Mouse (Mus musculus) midbrain, embryonic 14.5 days (tissue): ENCODE results near the gene Actl11. TPM values are rescaled to one million over a fixed set of nuclear protein-coding genes. Genes with fewer than 3 reads are reported as not detected.

Experiments used
- ATAC-seq: fragments of 200-750 bp; cut with Nextera tagmentation; 2 replicates; pipeline ENCODE4 v1.8.0; 2017; ENCODE audit warnings: moderate number of reproducible peaks, moderate library complexity; ENCODE audit not compliant: low FRiP score, low TSS enrichment
- DNase-seq: peaks from one replicate; pipeline ENCODE4 v3.0.0-alpha.2; 2015
- H3K27ac ChIP-seq: fragments of 300-500 bp; sonication (generic); replicated peaks from 2 replicates; pipeline ENCODE4 v1.5.1; 2014; ENCODE audit warnings: mild to moderate bottlenecking, low read depth, low read length, moderate library complexity
- H3K27me3 ChIP-seq: fragments of 300-500 bp; sonication (generic); 2 replicates; pipeline ENCODE4 v1.6.1; 2014; ENCODE audit warnings: low read length, control low read depth, mixed read lengths; ENCODE audit not compliant: control insufficient read depth, insufficient read depth
- H3K36me3 ChIP-seq: fragments of 300-500 bp; sonication (generic); 2 replicates; pipeline ENCODE4 v1.6.1; 2014; ENCODE audit warnings: low read length, control low read depth; ENCODE audit not compliant: control insufficient read depth, insufficient read depth
- H3K4me1 ChIP-seq: fragments of 300-500 bp; sonication (generic); 2 replicates; pipeline ENCODE4 v1.6.1; 2014; ENCODE audit warnings: mild to moderate bottlenecking, antibody characterized with exemption, low read length, control low read depth; ENCODE audit not compliant: control insufficient read depth, insufficient read depth
- H3K4me2 ChIP-seq: fragments of 300-500 bp; sonication (generic); 2 replicates; pipeline ENCODE4 v1.6.1; 2014; ENCODE audit warnings: mild to moderate bottlenecking, low read length, moderate library complexity
- H3K4me3 ChIP-seq: fragments of 300-500 bp; sonication (generic); replicated peaks from 2 replicates; pipeline ENCODE4 v1.5.1; 2014; ENCODE audit warnings: low read depth, low read length
- H3K9ac ChIP-seq: fragments of 300-500 bp; sonication (generic); replicated peaks from 2 replicates; pipeline ENCODE4 v1.6.1; 2014; ENCODE audit warnings: mild to moderate bottlenecking, low read length, moderate library complexity
- H3K9me3 ChIP-seq: fragments of 300-500 bp; sonication (generic); 2 replicates; pipeline ENCODE4 v1.6.1; 2016; ENCODE audit warnings: low read length, control low read depth, mixed read lengths; ENCODE audit not compliant: control insufficient read depth
- WGBS: fragments of 180-500 bp; shearing (Covaris S2); extraction: QIAGEN DNeasy Blood & Tissue Kit; methylation state at CpG from one replicate; pipeline ENCODE4 v1.1.7; 2014; 5-methylcytosine and 5-hydroxymethylcytosine counted together
- polyA plus RNA-seq: library from polyadenylated mRNA; unstranded; fragments of >200 nt; fragmentation: Nextera tagmentation; extraction: Ambion mirVana; gene quantifications from 2 replicates; pipeline ENCODE4 v1.2.1, GENCODE M21; 2014

Gene Actl11
- not detected in 2 replicates for polyA plus RNA-seq

DNA sequence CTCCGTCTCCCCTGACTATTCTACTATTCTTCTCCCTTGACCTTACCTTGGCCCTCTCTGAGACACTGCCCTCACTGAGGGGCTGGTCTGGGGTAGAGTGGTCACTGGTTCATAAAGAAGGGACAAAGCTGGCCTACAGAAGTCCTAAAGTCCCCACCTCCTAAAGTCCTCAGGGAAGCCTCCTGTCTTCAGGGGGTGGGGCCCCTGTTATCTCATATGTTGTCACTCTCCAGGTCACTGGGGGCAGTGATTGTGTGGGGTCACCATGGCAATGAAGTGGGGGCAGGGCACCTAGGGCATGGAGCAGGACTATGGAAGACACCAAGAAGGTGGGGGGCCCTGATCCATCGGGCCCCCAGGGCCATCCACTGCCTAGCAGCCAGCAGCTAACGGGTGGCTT, at the start of gene Actl11:
Gene Actl11 (plus strand): TSS at position 301 of the 400 bp plus-strand sequence.
- no peak for DNase-seq
- Histone ChIP-seq H3K27me3 (no peaks in the 10 kb centered on the region), H3K4me2 (no peak within 1 kb of the TSS), H3K4me1 (peaks cover 18% of the 10 kb centered on the region), H3K9me3 (no peaks in the 10 kb centered on the region), H3K36me3 (no peaks in the 10 kb centered on the region), H3K27ac (no peak within 1 kb of the TSS), H3K9ac (no peak within 1 kb of the TSS), H3K4me3 (no peak within 1 kb of the TSS)
- ATAC-seq = no peak
- WGBS = 75% methylated on average over 3 of the region's 3 CpGs

DNA sequence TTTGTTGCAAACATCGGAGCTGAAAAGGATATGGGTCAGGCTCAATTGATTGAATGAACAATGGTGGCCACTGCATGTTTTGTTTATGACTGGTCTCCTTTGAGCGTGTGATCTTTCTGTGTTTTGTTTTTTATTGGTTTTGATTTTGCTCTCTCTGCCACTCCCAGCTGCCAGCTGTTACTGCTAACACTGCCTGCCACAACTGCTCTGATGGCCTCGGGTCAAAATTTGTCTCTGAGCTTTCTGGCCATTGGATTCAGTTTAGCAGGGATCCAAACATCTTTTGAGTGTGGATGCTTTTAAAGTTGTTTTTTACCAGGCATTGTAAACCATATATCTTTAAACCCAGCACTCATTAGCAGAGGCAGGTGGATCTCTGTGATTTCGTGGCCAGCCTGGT, 47.9 kb upstream of the Actl11 start:
- ATAC-seq = no peak
- H3K27me3 ChIP-seq = no peaks in the 10 kb centered on the region
- 68% methylated on average over 4 of the region's 4 CpGs for WGBS
- no peak overlapping the region for H3K4me3 ChIP-seq
- no peak overlapping the region for H3K4me2 ChIP-seq
- H3K4me1 ChIP-seq = no peaks in the 10 kb centered on the region
- DNase-seq = no peak
- no peaks in the 10 kb centered on the region for H3K9me3 ChIP-seq
- H3K9ac ChIP-seq = no peak overlapping the region
- no peaks in the 10 kb centered on the region for H3K36me3 ChIP-seq
- H3K27ac ChIP-seq = no peak overlapping the region

DNA sequence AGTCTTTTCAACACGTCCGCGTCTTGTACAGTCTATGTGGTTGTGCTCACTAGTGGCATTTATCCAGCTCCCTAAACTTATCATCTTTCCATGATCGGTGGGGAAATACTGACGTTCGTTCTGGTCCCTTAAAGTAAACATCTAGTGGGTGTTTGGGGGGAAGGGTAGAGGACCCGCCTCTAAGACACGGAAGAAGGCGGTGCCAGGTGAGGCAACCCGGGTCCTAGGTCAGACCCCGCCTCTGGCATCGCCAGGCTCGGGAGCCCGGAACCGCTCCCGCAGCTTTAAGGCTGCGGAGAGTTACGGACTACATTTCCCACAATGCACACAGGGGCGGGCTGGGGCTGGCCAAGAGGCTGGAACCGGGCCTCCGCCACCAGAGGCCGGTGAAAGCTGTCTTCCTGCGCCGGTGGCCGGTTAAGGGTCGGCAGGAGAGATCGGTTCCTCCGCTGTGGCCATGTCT, 40.4 kb upstream of the Actl11 start, which contains the start of gene Mon1a:
Gene Mon1a (plus strand): TSS at position 348 of the 463 bp plus-strand sequence.
- Histone ChIP-seq H3K27me3 (0 out of 2 replicates have a peak, but pooled peaks cover 4% of the 10 kb centered on the region), H3K4me3 (peak within 1 kb of the TSS; percentile 71), H3K9ac (peak within 1 kb of the TSS; percentile 77), H3K4me2 (peak within 1 kb of the TSS; percentile 68), H3K9me3 (no peaks in the 10 kb centered on the region), H3K36me3 (no peaks in the 10 kb centered on the region), H3K27ac (peak within 1 kb of the TSS; percentile 72), H3K4me1 (peaks cover 6% of the 10 kb centered on the region)
- peak; percentile 96 for ATAC-seq
- peak; percentile 90 for DNase-seq
- under 1% methylated on average over 28 of the region's 28 CpGs for WGBS

DNA sequence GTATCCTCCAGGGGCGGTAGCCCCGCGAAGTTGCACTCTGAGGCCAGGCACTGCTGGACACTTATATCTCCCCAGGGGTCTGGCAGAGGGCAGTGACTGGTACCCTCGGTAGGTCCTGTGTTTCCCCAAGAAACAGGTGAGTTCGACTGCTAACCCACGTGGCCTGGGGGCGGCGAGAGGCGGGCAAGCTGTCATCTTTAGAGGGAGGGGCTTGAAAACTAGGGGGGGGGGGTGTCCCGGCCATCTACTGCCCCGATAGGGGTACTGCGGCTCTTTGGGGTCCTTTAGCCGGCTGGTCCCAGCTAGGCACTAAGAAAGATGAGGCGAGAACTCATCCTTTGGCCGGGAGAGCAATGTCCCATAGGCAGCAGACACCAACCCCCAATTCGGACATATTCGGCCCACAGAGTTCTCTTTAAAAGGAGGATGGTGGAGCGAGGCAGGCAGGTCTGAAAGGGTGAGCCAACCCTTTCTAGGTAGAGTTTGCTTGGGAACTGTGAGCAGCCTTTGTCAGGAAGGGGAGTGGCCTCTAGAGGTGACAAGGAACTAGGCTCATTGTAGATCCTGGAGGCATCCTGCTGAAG, 39.9 kb upstream of the Actl11 start:
- peak overlapping the region; percentile 72 for H3K27ac ChIP-seq
- H3K9me3 ChIP-seq = no peaks in the 10 kb centered on the region
- peak overlapping the region; percentile 77 for H3K9ac ChIP-seq
- 0 out of 2 replicates have a peak, but pooled peaks cover 2% of the 10 kb centered on the region for H3K36me3 ChIP-seq
- H3K27me3 ChIP-seq = 0 out of 2 replicates have a peak, but pooled peaks cover 4% of the 10 kb centered on the region
- DNase-seq (peak; percentile 62), ATAC-seq (peak; percentile 82)
- peak overlapping the region; percentile 68 for H3K4me2 ChIP-seq
- H3K4me1 ChIP-seq = peaks cover 6% of the 10 kb centered on the region
- WGBS = under 1% methylated on average over 18 of the region's 18 CpGs
- H3K4me3 ChIP-seq = peak overlapping the region; percentile 71

DNA sequence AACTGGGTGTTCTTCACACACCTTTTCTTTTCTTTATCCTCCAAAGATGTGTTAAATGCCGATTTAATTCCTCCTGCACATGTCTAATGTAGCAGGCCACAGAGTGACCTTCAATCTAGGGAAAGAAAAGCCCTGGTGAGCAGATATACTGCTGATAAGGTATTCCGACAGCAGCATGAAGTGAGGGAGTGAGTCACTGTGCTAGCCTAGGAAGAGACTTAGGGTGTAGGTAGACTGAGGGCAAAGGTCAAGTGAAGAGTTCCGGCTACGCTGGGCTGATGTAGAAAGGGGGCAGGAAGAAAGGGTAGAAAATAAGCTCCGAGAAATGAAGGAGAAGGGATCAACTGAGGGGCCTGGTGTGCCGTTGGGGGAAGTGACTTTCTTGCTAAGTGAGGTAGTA, 38.0 kb upstream of the Actl11 start:
- H3K9ac ChIP-seq = no peak overlapping the region
- DNase-seq (no peak), ATAC-seq (no peak)
- 0 out of 2 replicates have a peak, but pooled peaks cover 2% of the 10 kb centered on the region for H3K36me3 ChIP-seq
- 0 out of 2 replicates have a peak, but pooled peaks cover 4% of the 10 kb centered on the region for H3K27me3 ChIP-seq
- H3K4me3 ChIP-seq = no peak overlapping the region
- H3K9me3 ChIP-seq = no peaks in the 10 kb centered on the region
- WGBS = 87% methylated on average over 6 of the region's 6 CpGs
- no peak overlapping the region for H3K4me2 ChIP-seq
- peaks cover 6% of the 10 kb centered on the region for H3K4me1 ChIP-seq
- no peak overlapping the region for H3K27ac ChIP-seq

DNA sequence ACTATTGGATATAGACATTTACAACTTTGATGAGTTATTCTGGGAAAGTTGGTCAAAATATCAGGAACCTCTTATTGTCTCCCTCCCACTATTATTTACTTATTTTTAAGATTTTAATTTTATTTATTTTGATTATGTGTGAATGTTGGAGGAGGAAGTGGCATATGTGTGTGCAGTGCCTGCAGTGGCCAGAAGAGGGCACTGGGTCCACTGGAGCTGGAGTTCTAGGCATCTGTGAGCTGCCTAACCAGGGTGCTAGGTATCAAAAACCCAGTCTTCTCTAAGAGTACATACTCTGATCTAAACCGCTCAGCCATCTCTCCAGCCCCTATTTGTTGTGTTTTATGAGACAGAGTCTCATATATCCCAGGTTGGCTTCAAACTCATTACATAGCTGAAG, 37.2 kb upstream of the Actl11 start:
- WGBS = 98% methylated on average over 1 of the region's 1 CpGs
- 0 out of 2 replicates have a peak, but pooled peaks cover 4% of the 10 kb centered on the region for H3K27me3 ChIP-seq

DNA sequence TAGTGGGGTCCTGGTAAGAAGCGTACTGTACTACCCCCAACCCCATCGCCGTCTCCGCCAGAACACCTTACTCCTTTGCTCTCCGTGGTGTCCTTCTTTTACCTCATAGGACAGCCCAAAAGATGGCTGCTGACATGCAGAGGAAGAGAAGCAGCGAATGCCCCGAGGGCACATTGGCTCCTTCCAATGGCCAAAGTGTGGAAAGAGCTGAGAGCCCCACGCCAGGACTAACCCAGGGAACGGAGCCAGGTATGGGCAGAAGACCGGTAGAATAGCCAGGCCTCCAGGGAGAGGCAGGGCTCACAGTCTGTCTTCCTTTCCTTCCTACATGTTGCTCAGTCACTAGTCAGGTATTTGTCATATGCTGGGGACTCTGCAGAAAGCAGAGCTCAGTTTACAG, 29.7 kb upstream of the Actl11 start:
- WGBS = 86% methylated on average over 10 of the region's 10 CpGs
- Histone ChIP-seq H3K9me3 (no peaks in the 10 kb centered on the region), H3K9ac (no peak overlapping the region), H3K27me3 (peaks cover 5% of the 10 kb centered on the region; the same call in 1 of the 2 replicates), H3K27ac (no peak overlapping the region), H3K36me3 (peaks cover 41% of the 10 kb centered on the region), H3K4me2 (no peak overlapping the region), H3K4me1 (no peaks in the 10 kb centered on the region), H3K4me3 (no peak overlapping the region)
- no peak for DNase-seq
- no peak for ATAC-seq

More for the DNA sequence above, 37.2 kb upstream of the Actl11 start:
- ATAC-seq = no peak
- no peak overlapping the region for H3K27ac ChIP-seq
- H3K9ac ChIP-seq = no peak overlapping the region
- DNase-seq = no peak
- no peak overlapping the region for H3K4me2 ChIP-seq
- H3K9me3 ChIP-seq = no peaks in the 10 kb centered on the region
- no peak overlapping the region for H3K4me3 ChIP-seq
- peaks cover 6% of the 10 kb centered on the region for H3K4me1 ChIP-seq
- H3K36me3 ChIP-seq = 0 out of 2 replicates have a peak, but pooled peaks cover 2% of the 10 kb centered on the region

DNA sequence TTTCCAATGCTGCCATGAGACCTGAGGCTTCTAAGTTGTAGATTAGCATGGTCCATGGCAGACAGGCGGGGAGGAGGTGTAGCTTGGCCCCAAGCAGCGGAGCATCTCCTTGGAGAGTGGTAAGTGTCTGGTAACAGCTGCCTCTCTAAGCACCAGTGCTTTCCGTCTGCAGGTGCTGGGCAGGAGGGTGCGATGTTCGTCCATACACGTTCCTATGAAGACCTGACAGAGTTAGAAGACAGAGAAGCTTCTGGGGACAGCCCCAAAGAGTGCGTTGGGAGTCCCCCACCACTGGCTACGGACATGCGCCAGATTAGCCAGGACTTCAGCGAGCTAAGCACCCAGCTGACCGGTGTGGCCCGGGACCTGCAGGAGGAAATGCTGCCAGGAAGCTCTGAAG, 28.4 kb upstream of the Actl11 start:
- DNase-seq (no peak), ATAC-seq (no peak)
- Histone ChIP-seq H3K9ac (no peak overlapping the region), H3K4me3 (no peak overlapping the region), H3K4me1 (no peaks in the 10 kb centered on the region), H3K27ac (no peak overlapping the region), H3K36me3 (peaks cover 41% of the 10 kb centered on the region), H3K4me2 (no peak overlapping the region), H3K27me3 (peaks cover 5% of the 10 kb centered on the region; the same call in 1 of the 2 replicates), H3K9me3 (no peaks in the 10 kb centered on the region)
- 68% methylated on average over 12 of the region's 12 CpGs for WGBS
